Mouse (Mus musculus): ENCODE data around the gene H2-Aa. TPM values are rescaled to one million over a fixed set of nuclear protein-coding genes. Genes with fewer than 3 reads are reported as not detected.

Gene H2-Aa
- polyA plus RNA-seq, 1 experiment: 143 TPM

- Histone ChIP-seq H3K4me1 (ENCODE audit: control insufficient read depth, insufficient read depth, low read length) (no peaks in the 10 kb centered on the region; the same call in 1 of the 2 replicates), H3K27ac (ENCODE audit: control insufficient read depth, insufficient read depth, low read depth, low read length, poor library complexity) (peak within 1 kb of the TSS; percentile 18; the same call in 1 of the 2 replicates), H3K4me3 (replicated peaks; ENCODE audit: control insufficient read depth, low read depth, low read length) (no peak within 1 kb of the TSS)
- no peak for TF ChIP-seq CTCF (IDR thresholded peaks at IDR 0.05; ENCODE audit: control insufficient read depth, insufficient read depth, low read length)
- TF ChIP-seq POLR2A (IDR thresholded peaks at IDR 0.05; ENCODE audit: borderline replicate concordance, control insufficient read depth, low read depth, low read length): no peak
- WGBS: 54% methylated on average over 11 of the region's 11 CpGs
Observed at GRCm38 (mm10) chr17:34257594-34258375, 29.8 kb downstream of the H2-Aa start, which contains the start of gene H2-Ab1. H2-Ab1 (plus strand) TSS chr17:34257689.

- no peaks in the 10 kb centered on the region; the same call in 1 of the 2 replicates for H3K4me1 ChIP-seq (ENCODE audit: control insufficient read depth, insufficient read depth, low read length)
- H3K4me3 ChIP-seq (replicated peaks; ENCODE audit: control insufficient read depth, low read depth, low read length): no peak overlapping the region
- WGBS: 70% methylated on average over 5 of the region's 5 CpGs
- TF ChIP-seq POLR2A (IDR thresholded peaks at IDR 0.05; ENCODE audit: borderline replicate concordance, control insufficient read depth, low read depth, low read length): no peak
- TF ChIP-seq CTCF (IDR thresholded peaks at IDR 0.05; ENCODE audit: control insufficient read depth, insufficient read depth, low read length): no peak
- no peak overlapping the region for H3K27ac ChIP-seq (ENCODE audit: control insufficient read depth, insufficient read depth, low read depth, low read length, poor library complexity)
Observed at GRCm38 (mm10) chr17:34256501-34256900, 31.1 kb downstream of the H2-Aa start.

- TF ChIP-seq CTCF (IDR thresholded peaks at IDR 0.05; ENCODE audit: control insufficient read depth, insufficient read depth, low read length) (peak; percentile 29; the same call in 1 of the 2 replicates), POLR2A (IDR thresholded peaks at IDR 0.05; ENCODE audit: borderline replicate concordance, control insufficient read depth, low read depth, low read length) (no peak)
- H3K27ac ChIP-seq (ENCODE audit: control insufficient read depth, insufficient read depth, low read depth, low read length, poor library complexity): no peak overlapping the region
- H3K4me3 ChIP-seq (replicated peaks; ENCODE audit: control insufficient read depth, low read depth, low read length): no peak overlapping the region
- WGBS: 60% methylated on average over 4 of the region's 4 CpGs
- H3K4me1 ChIP-seq (ENCODE audit: control insufficient read depth, insufficient read depth, low read length): peaks cover 4% of the 10 kb centered on the region; the same call in 1 of the 2 replicates
Observed at GRCm38 (mm10) chr17:34251666-34252065, 36.0 kb downstream of the H2-Aa start.

- no peak overlapping the region for H3K4me3 ChIP-seq (replicated peaks; ENCODE audit: control insufficient read depth, low read depth, low read length)
- WGBS: 12% methylated on average over 4 of the region's 4 CpGs
- no peak overlapping the region for H3K27ac ChIP-seq (ENCODE audit: control insufficient read depth, insufficient read depth, low read depth, low read length, poor library complexity)
- no peak for TF ChIP-seq POLR2A (IDR thresholded peaks at IDR 0.05; ENCODE audit: borderline replicate concordance, control insufficient read depth, low read depth, low read length)
- peak; percentile 48 for TF ChIP-seq CTCF (IDR thresholded peaks at IDR 0.05; ENCODE audit: control insufficient read depth, insufficient read depth, low read length)
- peaks cover 4% of the 10 kb centered on the region; the same call in 1 of the 2 replicates for H3K4me1 ChIP-seq (ENCODE audit: control insufficient read depth, insufficient read depth, low read length)
Observed at GRCm38 (mm10) chr17:34249878-34250277, 37.7 kb downstream of the H2-Aa start.

- Histone ChIP-seq H3K27ac (ENCODE audit: control insufficient read depth, insufficient read depth, low read depth, low read length, poor library complexity) (0 out of 2 replicates have a peak overlapping the region, but pooled peaks have one; percentile 7), H3K4me1 (ENCODE audit: control insufficient read depth, insufficient read depth, low read length) (peaks cover 4% of the 10 kb centered on the region; the same call in 1 of the 2 replicates), H3K4me3 (replicated peaks; ENCODE audit: control insufficient read depth, low read depth, low read length) (no peak overlapping the region)
- WGBS: 48% methylated on average over 3 of the region's 3 CpGs
- TF ChIP-seq POLR2A (IDR thresholded peaks at IDR 0.05; ENCODE audit: borderline replicate concordance, control insufficient read depth, low read depth, low read length) (no peak), CTCF (IDR thresholded peaks at IDR 0.05; ENCODE audit: control insufficient read depth, insufficient read depth, low read length) (no peak)
Observed at GRCm38 (mm10) chr17:34249361-34249760, 38.3 kb downstream of the H2-Aa start.

GRCm38 (mm10) chr17:34248764-34249163 is 38.9 kb downstream of the H2-Aa start:
- H3K4me1 ChIP-seq (ENCODE audit: control insufficient read depth, insufficient read depth, low read length): peaks cover 4% of the 10 kb centered on the region; the same call in 1 of the 2 replicates
- 6% methylated on average over 2 of the region's 2 CpGs for WGBS

GRCm38 (mm10) chr17:34247047-34247446 is 40.6 kb downstream of the H2-Aa start:
- Histone ChIP-seq H3K27ac (ENCODE audit: control insufficient read depth, insufficient read depth, low read depth, low read length, poor library complexity) (no peak overlapping the region), H3K4me3 (replicated peaks; ENCODE audit: control insufficient read depth, low read depth, low read length) (no peak overlapping the region), H3K4me1 (ENCODE audit: control insufficient read depth, insufficient read depth, low read length) (peaks cover 4% of the 10 kb centered on the region; the same call in 1 of the 2 replicates)
- 60% methylated on average over 3 of the region's 3 CpGs for WGBS
- TF ChIP-seq POLR2A (IDR thresholded peaks at IDR 0.05; ENCODE audit: borderline replicate concordance, control insufficient read depth, low read depth, low read length) (no peak), CTCF (IDR thresholded peaks at IDR 0.05; ENCODE audit: control insufficient read depth, insufficient read depth, low read length) (no peak)

More at GRCm38 (mm10) chr17:34248764-34249163, 38.9 kb downstream of the H2-Aa start:
- TF ChIP-seq POLR2A (IDR thresholded peaks at IDR 0.05; ENCODE audit: borderline replicate concordance, control insufficient read depth, low read depth, low read length): no peak
- peak; percentile 43; the same call in 1 of the 2 replicates for TF ChIP-seq CTCF (IDR thresholded peaks at IDR 0.05; ENCODE audit: control insufficient read depth, insufficient read depth, low read length)
- Histone ChIP-seq H3K4me3 (replicated peaks; ENCODE audit: control insufficient read depth, low read depth, low read length) (no peak overlapping the region), H3K27ac (ENCODE audit: control insufficient read depth, insufficient read depth, low read depth, low read length, poor library complexity) (no peak overlapping the region)

GRCm38 (mm10) chr17:34244656-34245055 is 43.0 kb downstream of the H2-Aa start:
- Histone ChIP-seq H3K4me3 (replicated peaks; ENCODE audit: control insufficient read depth, low read depth, low read length) (no peak overlapping the region), H3K27ac (ENCODE audit: control insufficient read depth, insufficient read depth, low read depth, low read length, poor library complexity) (no peak overlapping the region), H3K4me1 (ENCODE audit: control insufficient read depth, insufficient read depth, low read length) (peaks cover 4% of the 10 kb centered on the region; the same call in 1 of the 2 replicates)
- 83% methylated on average over 4 of the region's 4 CpGs for WGBS
- TF ChIP-seq CTCF (IDR thresholded peaks at IDR 0.05; ENCODE audit: control insufficient read depth, insufficient read depth, low read length) (no peak), POLR2A (IDR thresholded peaks at IDR 0.05; ENCODE audit: borderline replicate concordance, control insufficient read depth, low read depth, low read length) (no peak)
